Mouse (Mus musculus) limb, embryonic 14.5 days (tissue): ENCODE data around the gene Gm4881. TPM values are rescaled to one million over a fixed set of nuclear protein-coding genes. Genes with fewer than 3 reads are reported as not detected.

Source experiments
- ATAC-seq: fragments of 200-750 bp; cut with Nextera tagmentation; 2 replicates; pipeline ENCODE4 v1.8.0; 2017; ENCODE audit warnings: low read depth, moderate number of reproducible peaks, moderate TSS enrichment; ENCODE audit not compliant: low FRiP score
- DNase-seq: peaks from one replicate; pipeline ENCODE4 v3.0.0-alpha.2; 2015; ENCODE audit warnings: low spot score
- H3K27ac ChIP-seq: fragments of 300-500 bp; sonication (generic); replicated peaks from 2 replicates; pipeline ENCODE4 v1.5.1; 2014; ENCODE audit warnings: low read depth, mild to moderate bottlenecking, low read length, moderate library complexity, mixed read lengths
- H3K27me3 ChIP-seq: fragments of 300-500 bp; sonication (generic); 2 replicates; pipeline ENCODE4 v1.6.1; 2014; ENCODE audit warnings: low read length, mixed read lengths; ENCODE audit not compliant: control insufficient read depth, insufficient read depth
- H3K36me3 ChIP-seq: fragments of 300-500 bp; sonication (generic); 2 replicates; pipeline ENCODE4 v1.6.1; 2014; ENCODE audit warnings: mild to moderate bottlenecking, low read length, moderate library complexity, mixed read lengths; ENCODE audit not compliant: control insufficient read depth, insufficient read depth
- H3K4me1 ChIP-seq: fragments of 300-500 bp; sonication (generic); 2 replicates; pipeline ENCODE4 v1.6.1; 2014; ENCODE audit warnings: antibody characterized with exemption, low read length, mixed read lengths; ENCODE audit not compliant: control insufficient read depth, insufficient read depth
- H3K4me2 ChIP-seq: fragments of 300-500 bp; sonication (generic); replicated peaks from 2 replicates; pipeline ENCODE4 v1.6.1; 2014; ENCODE audit warnings: low read depth, mild to moderate bottlenecking, low read length, moderate library complexity; ENCODE audit not compliant: severe bottlenecking
- H3K4me3 ChIP-seq: fragments of 300-500 bp; sonication (generic); replicated peaks from 2 replicates; pipeline ENCODE4 v1.5.1; 2014; ENCODE audit warnings: low read length
- H3K9ac ChIP-seq: fragments of 300-500 bp; sonication (generic); 2 replicates; pipeline ENCODE4 v1.6.1; 2014; ENCODE audit warnings: mild to moderate bottlenecking, low read depth, low read length, moderate library complexity; ENCODE audit not compliant: severe bottlenecking
- H3K9me3 ChIP-seq: fragments of 300-500 bp; sonication (generic); 2 replicates; pipeline ENCODE4 v1.6.1; 2016; ENCODE audit warnings: low read length; ENCODE audit not compliant: control insufficient read depth
- POLR2A ChIP-seq: fragments of 200-500 bp; IDR thresholded peaks from 2 replicates; pipeline ENCODE4 v1.8.0; 2012; ENCODE audit warnings: inconsistent platforms, mild to moderate bottlenecking, moderate library complexity, borderline replicate concordance; ENCODE audit not compliant: insufficient read depth, insufficient read length; ENCODE audit errors: extremely low read depth
- WGBS: fragments of 180-500 bp; shearing (Covaris S2); extraction: QIAGEN DNeasy Blood & Tissue Kit; methylation state at CpG from one replicate; pipeline ENCODE4 v1.1.7; 2014; 5-methylcytosine and 5-hydroxymethylcytosine counted together
- polyA plus RNA-seq, 2 experiments: library from polyadenylated mRNA; depleted of rRNA in 1 of 2; stranded (reverse) in 1 of 2; unstranded in 1 of 2; fragments of >200 nt; fragmentation: Nextera tagmentation in 1 of 2; extraction: Ambion mirVana in 1 of 2; gene quantifications; 2 replicates each; pipeline versions ENCODE4 v1.2.1 to v1.2.3; 2012 to 2014

The Gm4881 gene
- polyA plus RNA-seq, 2 experiments, result 0.06 TPM; not detected in 1

DNA sequence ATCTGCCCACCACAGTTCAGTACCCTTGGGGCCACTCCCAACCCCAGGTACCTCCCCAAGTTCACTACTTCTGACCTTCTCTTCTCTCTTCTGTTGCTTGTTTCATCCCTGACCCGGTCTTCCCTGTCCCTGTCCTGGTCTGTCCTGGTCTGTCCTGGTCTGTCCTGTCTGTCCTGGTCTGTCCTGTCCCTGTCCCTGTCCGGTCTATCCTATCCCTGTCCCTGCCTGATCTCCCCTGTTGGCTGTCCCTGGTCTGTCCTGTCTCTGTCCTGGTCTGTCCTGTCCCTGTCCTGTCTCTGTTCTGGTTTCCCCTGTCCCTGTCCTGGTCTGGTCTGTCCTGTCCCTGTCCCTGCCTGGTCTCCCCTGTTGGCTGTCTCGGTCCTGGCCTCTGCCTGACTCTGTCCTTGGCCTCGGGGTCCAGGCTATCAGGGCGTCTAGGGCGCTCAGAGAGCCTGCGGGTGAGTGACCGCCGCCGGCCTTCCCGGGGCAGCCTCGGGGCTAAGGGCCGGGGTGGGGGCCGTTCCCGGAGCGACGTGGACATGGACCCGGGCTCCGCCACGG, 25.5 kb downstream of the Gm4881 start:
- no peak for ATAC-seq
- no peaks in the 10 kb centered on the region for H3K27me3 ChIP-seq
- 91% methylated on average over 20 of the region's 20 CpGs for WGBS
- H3K4me3 ChIP-seq, result no peak overlapping the region
- H3K9ac ChIP-seq, result no peak overlapping the region
- no peak for TF ChIP-seq POLR2A
- H3K4me2 ChIP-seq, result no peak overlapping the region
- H3K36me3 ChIP-seq, result peaks cover 74% of the 10 kb centered on the region
- H3K4me1 ChIP-seq, result no peaks in the 10 kb centered on the region
- H3K27ac ChIP-seq, result no peak overlapping the region
- DNase-seq, result no peak
- H3K9me3 ChIP-seq, result no peaks in the 10 kb centered on the region

DNA sequence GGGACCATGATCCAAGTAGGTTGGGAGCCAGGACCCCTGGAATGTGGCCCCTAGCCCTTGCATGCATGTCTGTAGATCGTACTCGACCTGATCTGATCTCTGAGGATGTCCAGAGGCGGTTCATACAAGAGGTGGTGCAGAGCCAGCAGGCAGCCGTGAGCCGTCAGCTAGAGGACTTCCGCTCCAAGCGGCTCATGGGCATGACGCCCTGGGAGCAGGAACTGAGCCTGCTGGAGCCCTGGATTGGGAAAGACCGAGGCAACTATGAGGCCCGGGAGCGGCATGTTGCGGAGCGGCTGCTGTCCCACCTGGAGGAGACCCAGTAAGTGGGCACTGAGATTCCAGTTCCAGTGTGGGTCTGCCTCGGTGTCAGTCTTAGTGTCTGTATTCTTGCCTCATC, 31.8 kb downstream of the Gm4881 start:
- Histone ChIP-seq H3K27ac (no peak overlapping the region), H3K36me3 (peaks cover 72% of the 10 kb centered on the region), H3K4me2 (no peak overlapping the region), H3K9ac (no peak overlapping the region), H3K9me3 (no peaks in the 10 kb centered on the region), H3K4me3 (no peak overlapping the region), H3K4me1 (peaks cover 3% of the 10 kb centered on the region; the same call in 1 of the 2 replicates), H3K27me3 (no peaks in the 10 kb centered on the region)
- no peak for TF ChIP-seq POLR2A
- 90% methylated on average over 14 of the region's 14 CpGs for WGBS
- no peak for ATAC-seq
- DNase-seq, result no peak

DNA sequence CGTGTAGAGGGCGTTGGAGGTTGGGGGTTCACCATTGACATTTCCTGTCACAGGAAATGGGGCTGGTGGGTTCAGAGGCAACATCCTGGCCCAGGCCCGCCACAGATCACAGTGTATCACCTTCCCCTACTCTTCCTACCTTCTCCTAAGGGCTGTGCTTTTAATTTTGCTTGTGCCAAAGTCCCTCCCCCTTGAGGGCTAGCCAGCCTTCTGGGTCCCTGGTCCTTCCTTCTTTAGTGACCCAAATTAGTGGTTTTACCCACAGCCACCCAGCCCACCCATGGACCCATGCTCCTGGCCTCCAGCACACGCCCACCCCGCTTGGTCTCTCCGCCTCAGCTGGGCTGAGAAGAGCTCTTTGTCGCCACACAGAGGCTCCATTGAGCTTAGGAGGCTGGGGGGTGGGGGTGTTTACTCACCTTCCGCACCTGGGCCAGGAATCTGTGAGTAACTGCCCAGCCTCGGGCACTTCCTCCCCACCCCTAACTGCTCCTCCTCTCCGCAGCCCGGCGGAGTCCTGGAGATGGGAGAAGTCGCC, 37.0 kb downstream of the Gm4881 start:
- Histone ChIP-seq H3K9me3 (no peaks in the 10 kb centered on the region), H3K27me3 (no peaks in the 10 kb centered on the region), H3K9ac (peak overlapping the region; percentile 17), H3K27ac (peak overlapping the region; percentile 79), H3K4me1 (peaks cover 28% of the 10 kb centered on the region), H3K4me2 (peak overlapping the region; percentile 42), H3K4me3 (peak overlapping the region; percentile 24), H3K36me3 (peaks cover 45% of the 10 kb centered on the region)
- peak; percentile 8; the same call in 1 of the 2 replicates for ATAC-seq
- WGBS, result 14% methylated on average over 11 of the region's 13 CpGs
- peak; percentile 62 for DNase-seq
- TF ChIP-seq POLR2A, result no peak

DNA sequence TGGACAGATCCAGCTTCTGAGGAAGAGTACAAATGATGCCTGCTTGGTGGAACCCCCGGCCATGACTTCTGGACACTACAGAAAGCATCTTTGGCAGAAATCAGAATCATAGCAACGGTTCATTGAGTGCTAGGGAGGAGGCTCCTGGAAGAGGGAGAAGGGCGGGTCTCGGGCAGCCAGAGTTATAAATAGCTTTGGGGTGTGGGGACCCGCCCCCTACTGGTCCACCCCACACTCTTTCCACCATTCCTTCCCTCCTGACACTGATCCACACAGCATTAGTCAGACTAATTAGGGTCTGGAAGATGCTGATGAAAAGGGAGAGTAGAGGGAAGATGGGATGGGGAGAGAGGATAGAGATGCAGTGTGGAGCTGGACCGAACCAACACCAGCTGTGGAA, 37.7 kb downstream of the Gm4881 start:
- Histone ChIP-seq H3K9me3 (no peaks in the 10 kb centered on the region), H3K9ac (peak overlapping the region; percentile 17; the same call in 1 of the 2 replicates), H3K27ac (peak overlapping the region; percentile 79), H3K27me3 (no peaks in the 10 kb centered on the region), H3K36me3 (peaks cover 38% of the 10 kb centered on the region), H3K4me2 (peak overlapping the region; percentile 42), H3K4me1 (peaks cover 32% of the 10 kb centered on the region), H3K4me3 (peak overlapping the region; percentile 24)
- WGBS, result 23% methylated on average over 6 of the region's 6 CpGs
- no peak for DNase-seq
- no peak for TF ChIP-seq POLR2A
- no peak for ATAC-seq

DNA sequence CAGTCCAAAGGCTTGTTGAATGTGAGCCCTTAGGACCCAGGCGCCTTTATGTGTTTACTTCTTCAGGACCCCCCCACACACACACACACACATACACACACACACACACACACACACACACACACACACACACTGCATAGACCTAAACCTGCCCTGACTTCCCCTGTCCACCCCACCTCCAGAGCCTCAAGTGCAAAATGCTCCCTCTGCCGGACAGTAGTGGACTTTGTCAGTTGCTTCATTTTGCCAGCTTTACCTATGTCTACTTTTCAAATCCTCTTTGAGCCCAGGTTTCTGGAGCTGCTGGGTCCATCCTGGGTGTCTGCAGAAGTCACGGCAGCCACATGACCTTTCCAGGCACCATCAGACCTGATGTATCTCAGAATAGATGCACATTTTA, 39.4 kb downstream of the Gm4881 start:
- ATAC-seq, result no peak
- H3K9ac ChIP-seq, result peak overlapping the region; percentile 71
- peak; percentile 59 for DNase-seq
- no peaks in the 10 kb centered on the region for H3K27me3 ChIP-seq
- peak overlapping the region; percentile 85 for H3K4me3 ChIP-seq
- no peak for TF ChIP-seq POLR2A
- peaks cover 32% of the 10 kb centered on the region for H3K4me1 ChIP-seq
- no peaks in the 10 kb centered on the region for H3K9me3 ChIP-seq
- peaks cover 24% of the 10 kb centered on the region for H3K36me3 ChIP-seq
- peak overlapping the region; percentile 67 for H3K4me2 ChIP-seq
- peak overlapping the region; percentile 67; the same call in 1 of the 2 replicates for H3K27ac ChIP-seq
- WGBS, result 13% methylated on average over 3 of the region's 3 CpGs

DNA sequence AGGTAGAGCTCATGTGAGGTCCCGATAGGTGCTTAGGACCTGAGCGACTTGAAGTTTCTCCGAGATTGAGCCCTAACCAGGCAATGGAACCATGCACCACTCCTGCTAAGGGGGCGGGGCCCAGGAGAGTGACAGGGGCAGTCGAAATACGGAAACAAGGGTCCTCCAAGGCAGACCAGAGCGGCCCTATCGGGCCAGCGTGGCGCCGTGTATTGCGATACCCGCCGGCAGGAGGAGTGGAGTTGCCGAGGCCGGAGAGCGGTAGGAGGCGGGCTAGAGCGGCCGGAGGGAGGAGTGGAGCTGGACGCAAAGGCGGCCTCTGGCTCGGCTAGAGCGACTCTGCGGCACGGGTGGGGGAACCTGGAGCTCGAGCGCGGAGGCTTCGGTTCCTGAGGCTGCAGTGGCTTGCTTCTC, 40.2 kb downstream of the Gm4881 start:
- Histone ChIP-seq H3K27me3 (no peaks in the 10 kb centered on the region), H3K4me2 (peak overlapping the region; percentile 67), H3K4me1 (peaks cover 32% of the 10 kb centered on the region), H3K9ac (peak overlapping the region; percentile 71), H3K36me3 (peaks cover 16% of the 10 kb centered on the region), H3K27ac (peak overlapping the region; percentile 67; the same call in 1 of the 2 replicates), H3K4me3 (peak overlapping the region; percentile 85), H3K9me3 (no peaks in the 10 kb centered on the region)
- DNase-seq (peak; percentile 97), ATAC-seq (peak; percentile 95)
- 0 out of 2 replicates have a peak, but pooled peaks have one; percentile 10 for TF ChIP-seq POLR2A
- WGBS, result 0% methylated on average over 27 of the region's 30 CpGs
